Comparison of ENCODE assay signal across 22 mouse cellular contexts in genomic region chr10:17196205-17196604, GRCm38 (mm10).
DNase-seq lines count a peak whose midpoint lies in the region; ATAC-seq lines count a peak whose summit lies in the region.
"Had no signal": no experiment of that assay in that cellular context is flagged by ENCODE, and none has a peak within 500 bp of the region (broad histone marks: within the 10 kb centered on the region; RNA-seq: fewer than 3 reads in every experiment).

No protein-coding gene starts in this region.

- ATAC-seq in midbrain, embryonic 12.5 days (ENCODE audit: low FRiP score, low read depth) = 0 out of 2 replicates have a peak, but pooled peaks have one; percentile 44
- ATAC-seq in midbrain, embryonic 16.5 days = no peak
- peak; percentile 44; the same call in 1 of the 2 replicates for ATAC-seq in neural tube, embryonic 12.5 days (ENCODE audit: low FRiP score, low read depth)
- ATAC-seq: forebrain, postnatal 0 days; intestine, embryonic 15.5 days had no signal

- no peaks in the 10 kb centered on the region for H3K36me3 ChIP-seq in midbrain, embryonic 12.5 days
- H3K36me3 ChIP-seq in midbrain, embryonic 16.5 days (ENCODE audit: control insufficient read depth, insufficient read depth, low read length) = no peaks in the 10 kb centered on the region
- H3K36me3 ChIP-seq in neural tube, embryonic 12.5 days = no peaks in the 10 kb centered on the region
- H3K36me3 ChIP-seq: intestine, embryonic 15.5 days; liver, embryonic 15.5 days had no signal

- intact Hi-C loops in heart, postnatal 10 days (cut with DNase I) = no loop called here

- H3K9me3 ChIP-seq in midbrain, embryonic 12.5 days = no peaks in the 10 kb centered on the region
- no peaks in the 10 kb centered on the region for H3K9me3 ChIP-seq in midbrain, embryonic 16.5 days (replicated peaks; ENCODE audit: control insufficient read depth, low read length, poor library complexity, severe bottlenecking)
- no peaks in the 10 kb centered on the region for H3K9me3 ChIP-seq in neural tube, embryonic 12.5 days
- H3K9me3 ChIP-seq: intestine, embryonic 15.5 days; liver, embryonic 15.5 days had no signal

- no peak overlapping the region for H3K4me3 ChIP-seq in midbrain, embryonic 12.5 days
- H3K4me3 ChIP-seq in midbrain, embryonic 16.5 days (ENCODE audit: low read depth, low read length) = no peak overlapping the region
- H3K4me3 ChIP-seq in neural tube, embryonic 12.5 days = no peak overlapping the region
- H3K4me3 ChIP-seq: intestine, embryonic 15.5 days; liver, embryonic 15.5 days had no signal

- H3K9ac ChIP-seq in midbrain, embryonic 12.5 days (replicated peaks) = no peak overlapping the region
- no peak overlapping the region for H3K9ac ChIP-seq in midbrain, embryonic 16.5 days (ENCODE audit: low read depth, low read length)
- no peak overlapping the region for H3K9ac ChIP-seq in neural tube, embryonic 12.5 days
- H3K9ac ChIP-seq: forebrain, postnatal 0 days; intestine, embryonic 15.5 days; liver, embryonic 15.5 days had no signal

- no peaks in the 10 kb centered on the region for H3K4me1 ChIP-seq in midbrain, embryonic 12.5 days
- H3K4me1 ChIP-seq in midbrain, embryonic 16.5 days (ENCODE audit: control insufficient read depth, insufficient read depth, low read length) = no peaks in the 10 kb centered on the region
- H3K4me1 ChIP-seq in neural tube, embryonic 12.5 days = no peaks in the 10 kb centered on the region
- H3K4me1 ChIP-seq: intestine, embryonic 15.5 days; liver, embryonic 15.5 days had no signal

- no peaks in the 10 kb centered on the region for H3K27me3 ChIP-seq in midbrain, embryonic 12.5 days
- H3K27me3 ChIP-seq in midbrain, embryonic 16.5 days (ENCODE audit: control insufficient read depth, insufficient read depth, low read depth, low read length) = no peaks in the 10 kb centered on the region
- H3K27me3 ChIP-seq in neural tube, embryonic 12.5 days (replicated peaks) = no peaks in the 10 kb centered on the region
- H3K27me3 ChIP-seq: intestine, embryonic 15.5 days; liver, embryonic 15.5 days had no signal

- H3K4me2 ChIP-seq in midbrain, embryonic 12.5 days (replicated peaks) = no peak overlapping the region
- no peak overlapping the region for H3K4me2 ChIP-seq in midbrain, embryonic 16.5 days (ENCODE audit: low read length)
- H3K4me2 ChIP-seq in neural tube, embryonic 12.5 days (replicated peaks) = no peak overlapping the region
- H3K4me2 ChIP-seq: intestine, embryonic 15.5 days; liver, embryonic 15.5 days had no signal

- 0 out of 2 replicates have a peak overlapping the region, but pooled peaks have one; percentile 27 for H3K27ac ChIP-seq in midbrain, embryonic 12.5 days (replicated peaks)
- no peak overlapping the region for H3K27ac ChIP-seq in midbrain, embryonic 16.5 days (ENCODE audit: low read length)
- H3K27ac ChIP-seq in neural tube, embryonic 12.5 days = no peak overlapping the region
- H3K27ac ChIP-seq: intestine, embryonic 15.5 days; liver, embryonic 15.5 days had no signal

- 67% methylated on average over 12 of the region's 12 CpGs for WGBS in midbrain, embryonic 12.5 days
- 62% methylated on average over 12 of the region's 12 CpGs for WGBS in midbrain, embryonic 16.5 days
- 50% methylated on average over 12 of the region's 12 CpGs for WGBS in neural tube, embryonic 12.5 days

- DNase-seq in heart, postnatal 10 days = peak; percentile 14 to 15
- DNase-seq in heart, adult 18-20 months = no peak
- DNase-seq in embryo, embryonic 9.5 days (ENCODE audit: extremely low spot score) = peak; percentile 39
- DNase-seq in c-Kit-positive CD71-positive TER-119-positive erythroid progenitor cells, embryonic 14.5 days (ENCODE audit: low spot score) = no peak
- DNase-seq in lung, adult 18-20 months = no peak
- DNase-seq: adrenal gland, adult 2 months; cerebellum, adult 18-20 months; cerebellum, postnatal 14 days; forebrain, postnatal 0 days; gastrocnemius, postnatal 14 days; kidney, adult 8-10 months; kidney, postnatal 10 days; left cerebral cortex, postnatal 4 days; liver; lung, postnatal 4 days; right cerebral cortex, postnatal 4 days; thymus, postnatal 14 days had no signal

Comparison
In these comparisons a context has a peak if more than half of its experiments do, and no peak if none do; other contexts are left out.
1. DNase-seq: peak in heart, postnatal 10 days (2 of 2) and embryo, embryonic 9.5 days (single experiment); none in heart, adult 18-20 months (0 of 2), c-Kit-positive CD71-positive TER-119-positive erythroid progenitor cells, embryonic 14.5 days (single experiment) and lung, adult 18-20 months (0 of 2).